Mouse (Mus musculus): ENCODE results near the gene Ptprn. TPM values are rescaled to one million over a fixed set of nuclear protein-coding genes. Genes with fewer than 3 reads are reported as not detected.

Gene Ptprn
- total and polyA plus RNA-seq, 3 experiments, result not detected

DNA sequence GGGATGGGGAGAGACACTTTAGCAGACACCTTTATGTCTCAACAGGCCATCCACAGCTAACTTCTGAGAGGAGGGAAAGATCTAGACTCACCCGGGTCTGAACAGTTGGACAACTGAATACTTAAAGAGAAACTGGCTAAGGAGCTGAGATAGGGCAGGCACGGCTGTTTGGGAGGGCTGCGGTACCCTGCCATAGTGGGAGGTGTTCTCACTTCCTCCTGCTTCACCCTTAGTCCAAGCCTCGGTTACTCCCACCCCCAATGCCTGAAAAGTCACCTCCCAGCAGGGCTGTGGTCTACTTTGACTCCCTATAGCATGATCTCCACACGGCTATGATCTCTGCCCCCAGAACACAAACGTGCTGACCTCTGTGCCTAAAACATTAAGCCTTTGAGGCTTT lies 40.8 kb downstream of the Ptprn start (continued):
- TF ChIP-seq IRF4 (IDR thresholded peaks at IDR 0.05; ENCODE audit: low read depth, low read length) (peak; percentile 84), RAD21 (IDR thresholded peaks at IDR 0.05; ENCODE audit: low read depth, low read length) (no peak), KAT2A (IDR thresholded peaks at IDR 0.05; ENCODE audit: insufficient replicate concordance, low read length) (no peak), MEF2A (IDR thresholded peaks at IDR 0.05; ENCODE audit: borderline replicate concordance, low read depth, low read length) (0 out of 2 replicates have a peak, but pooled peaks have one; percentile 21), NELFE (IDR thresholded peaks at IDR 0.05; ENCODE audit: low read depth, low read length) (no peak), ELF1 (IDR thresholded peaks at IDR 0.05; ENCODE audit: low read depth, low read length) (no peak), ZNF384 (IDR thresholded peaks at IDR 0.05; ENCODE audit: low read depth, low read length) (no peak)

DNA sequence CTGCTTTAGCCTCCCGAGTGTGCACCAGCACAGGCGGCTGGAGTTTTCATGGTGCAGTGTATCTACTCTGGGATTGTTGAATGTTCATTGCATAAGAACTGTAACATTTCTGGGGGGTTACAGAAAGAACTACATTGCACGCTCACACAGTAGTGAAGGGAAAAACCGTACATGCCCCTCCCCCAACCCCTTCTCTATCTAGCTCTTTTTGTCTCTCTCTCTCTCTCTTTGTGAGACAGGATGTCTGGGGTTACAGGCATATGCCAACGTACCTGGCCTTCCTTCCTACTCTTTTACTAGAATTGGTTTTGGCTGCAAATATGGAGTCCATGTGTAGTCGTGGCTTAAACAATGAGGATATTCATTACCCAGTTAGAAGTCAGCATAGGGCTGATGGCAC lies 41.4 kb downstream of the Ptprn start:
- H3K9me3 ChIP-seq (replicated peaks; ENCODE audit: low read length), result peaks cover 2% of the 10 kb centered on the region
- peaks cover 4% of the 10 kb centered on the region for H3K27me3 ChIP-seq (replicated peaks)
- no peak overlapping the region for H3K4me3 ChIP-seq (replicated peaks in 1 of 3; ENCODE audit: low read depth in 2 of 3, low read length in 2 of 3, poor library complexity in 1 of 3)
- H3K27ac ChIP-seq (ENCODE audit: insufficient read depth, low read depth), result no peak overlapping the region
- H3K9ac ChIP-seq (ENCODE audit: insufficient read depth, low read depth), result peak overlapping the region; percentile 75; the same call in 1 of the 2 replicates
- peaks cover 10% of the 10 kb centered on the region for H3K79me2 ChIP-seq (replicated peaks; ENCODE audit: control insufficient read depth, extremely low read depth, insufficient read depth, poor library complexity, severe bottlenecking)
- peak overlapping the region; percentile 55 for H3K4me2 ChIP-seq (ENCODE audit: insufficient read depth, low read depth, poor library complexity, severe bottlenecking)
- no peak for DNase-seq (ENCODE audit: extremely low read depth)
- 0 out of 2 replicates have a peak, but pooled peaks have one; percentile 7 for TF ChIP-seq IRF4 (IDR thresholded peaks at IDR 0.05; ENCODE audit: low read depth, low read length)
- peak; percentile 73 for TF ChIP-seq CHD2 (IDR thresholded peaks at IDR 0.05; ENCODE audit: low read length)
- TF ChIP-seq ELF1 (IDR thresholded peaks at IDR 0.05; ENCODE audit: low read depth, low read length), result no peak
- peaks cover 15 to 35% of the 10 kb centered on the region in 2 experiments for H3K4me1 ChIP-seq (ENCODE audit: control insufficient read depth in 1 of 2, insufficient read depth in 2 of 2)
- in situ Hi-C loops (cut with MboI; ENCODE audit: low pct_ligation_motif_present, low pct_unique_long_range_greater_than_20kb, low sequenced_read_pairs) (no loop called here), dilution Hi-C loops (cut with MboI; ENCODE audit: extremely low pct_ligation_motif_present, extremely low pct_unique_long_range_greater_than_20kb, low sequenced_read_pairs) (no loop called here)
- H3K36me3 ChIP-seq (replicated peaks in 1 of 2; ENCODE audit: control insufficient read depth in 1 of 2, insufficient read depth in 1 of 2, low read length in 1 of 2), result no peaks in the 10 kb centered on the region

DNA sequence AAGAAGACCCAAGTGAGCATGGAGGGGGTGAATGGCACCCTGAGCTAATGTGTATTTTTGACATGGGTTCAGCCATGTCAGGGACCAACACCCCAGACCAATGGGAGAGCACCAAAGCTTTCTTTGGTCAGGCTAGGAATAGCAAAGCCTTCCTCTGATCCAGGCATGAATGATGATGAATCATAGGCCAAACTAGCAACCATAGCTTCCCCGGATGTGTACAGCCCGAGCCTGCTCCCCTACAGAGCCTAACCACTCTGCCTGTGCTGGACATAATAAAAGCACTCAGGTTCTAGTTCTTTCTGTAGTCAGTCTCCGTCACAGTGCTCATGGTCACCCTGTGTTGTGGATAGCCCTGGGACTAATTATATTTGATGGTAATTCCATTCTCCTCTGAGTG lies 42.8 kb downstream of the Ptprn start:
- Histone ChIP-seq H3K27me3 (replicated peaks) (no peaks in the 10 kb centered on the region), H3K4me1 (ENCODE audit: control insufficient read depth in 1 of 2, insufficient read depth in 2 of 2) (peaks cover 23 to 49% of the 10 kb centered on the region in 2 experiments), H3K4me3 (replicated peaks in 1 of 3; ENCODE audit: low read depth in 2 of 3, low read length in 2 of 3, poor library complexity in 1 of 3) (no peak overlapping the region), H3K79me2 (replicated peaks; ENCODE audit: control insufficient read depth, extremely low read depth, insufficient read depth, poor library complexity, severe bottlenecking) (peaks cover 24% of the 10 kb centered on the region), H3K27ac (ENCODE audit: insufficient read depth, low read depth) (no peak overlapping the region), H3K9me3 (replicated peaks; ENCODE audit: low read length) (peaks cover 2% of the 10 kb centered on the region), H3K4me2 (ENCODE audit: insufficient read depth, low read depth, poor library complexity, severe bottlenecking) (no peak overlapping the region), H3K9ac (ENCODE audit: insufficient read depth, low read depth) (no peak overlapping the region), H3K36me3 (replicated peaks in 1 of 2; ENCODE audit: control insufficient read depth in 1 of 2, insufficient read depth in 1 of 2, low read length in 1 of 2) (peaks cover 3 to 11% of the 10 kb centered on the region in 2 experiments)
- dilution Hi-C loops (cut with MboI; ENCODE audit: extremely low pct_ligation_motif_present, extremely low pct_unique_long_range_greater_than_20kb, low sequenced_read_pairs), result no loop called here
- no peak for DNase-seq (ENCODE audit: extremely low read depth)
- in situ Hi-C loops (cut with MboI; ENCODE audit: low pct_ligation_motif_present, low pct_unique_long_range_greater_than_20kb, low sequenced_read_pairs), result no loop called here
- TF ChIP-seq BHLHE40 (IDR thresholded peaks at IDR 0.05; ENCODE audit: low read depth, low read length) (no peak), USF2 (conservative IDR thresholded peaks at IDR 0.05; ENCODE audit: low read depth, low read length) (no peak), CHD2 (IDR thresholded peaks at IDR 0.05; ENCODE audit: low read length) (no peak), TCF12 (IDR thresholded peaks at IDR 0.05; ENCODE audit: low read depth, low read length) (no peak), UBTF (IDR thresholded peaks at IDR 0.05; ENCODE audit: low read depth, low read length) (no peak), NRF1 (IDR thresholded peaks at IDR 0.05; ENCODE audit: low read depth, low read length) (no peak), MEF2A (IDR thresholded peaks at IDR 0.05; ENCODE audit: borderline replicate concordance, low read depth, low read length) (no peak), SIN3A (IDR thresholded peaks at IDR 0.05; ENCODE audit: low read length) (no peak), PAX5 (IDR thresholded peaks at IDR 0.05; ENCODE audit: low read length) (no peak), GABPA (IDR thresholded peaks at IDR 0.05; ENCODE audit: insufficient replicate concordance, low read depth, low read length) (no peak), MAX (IDR thresholded peaks at IDR 0.05; ENCODE audit: low read length) (no peak), IRF4 (IDR thresholded peaks at IDR 0.05; ENCODE audit: low read depth, low read length) (no peak), JUND (conservative IDR thresholded peaks at IDR 0.05; ENCODE audit: low read depth, low read length) (no peak), RCOR1 (conservative IDR thresholded peaks at IDR 0.05; ENCODE audit: low read depth, low read length) (no peak), MAZ (IDR thresholded peaks at IDR 0.05; ENCODE audit: low read depth, low read length) (no peak), ETS1 (conservative IDR thresholded peaks at IDR 0.05; ENCODE audit: low read depth, low read length) (no peak), ZKSCAN1 (IDR thresholded peaks at IDR 0.05; ENCODE audit: borderline replicate concordance, low read depth, low read length) (no peak), ZC3H11A (IDR thresholded peaks at IDR 0.05; ENCODE audit: low read depth, low read length) (no peak), MXI1 (IDR thresholded peaks at IDR 0.05; ENCODE audit: low read depth, low read length) (no peak)
